Mouse (Mus musculus) cerebellum, postnatal 14 days (tissue): ENCODE measurements around the gene Ift27.

Experiments used
- DNase-seq, 2 experiments: peaks; one replicate each; pipeline ENCODE4 v3.0.0; 2021; ENCODE audit warnings: mixed read lengths in 2 of 2

Gene Ift27

DNA sequence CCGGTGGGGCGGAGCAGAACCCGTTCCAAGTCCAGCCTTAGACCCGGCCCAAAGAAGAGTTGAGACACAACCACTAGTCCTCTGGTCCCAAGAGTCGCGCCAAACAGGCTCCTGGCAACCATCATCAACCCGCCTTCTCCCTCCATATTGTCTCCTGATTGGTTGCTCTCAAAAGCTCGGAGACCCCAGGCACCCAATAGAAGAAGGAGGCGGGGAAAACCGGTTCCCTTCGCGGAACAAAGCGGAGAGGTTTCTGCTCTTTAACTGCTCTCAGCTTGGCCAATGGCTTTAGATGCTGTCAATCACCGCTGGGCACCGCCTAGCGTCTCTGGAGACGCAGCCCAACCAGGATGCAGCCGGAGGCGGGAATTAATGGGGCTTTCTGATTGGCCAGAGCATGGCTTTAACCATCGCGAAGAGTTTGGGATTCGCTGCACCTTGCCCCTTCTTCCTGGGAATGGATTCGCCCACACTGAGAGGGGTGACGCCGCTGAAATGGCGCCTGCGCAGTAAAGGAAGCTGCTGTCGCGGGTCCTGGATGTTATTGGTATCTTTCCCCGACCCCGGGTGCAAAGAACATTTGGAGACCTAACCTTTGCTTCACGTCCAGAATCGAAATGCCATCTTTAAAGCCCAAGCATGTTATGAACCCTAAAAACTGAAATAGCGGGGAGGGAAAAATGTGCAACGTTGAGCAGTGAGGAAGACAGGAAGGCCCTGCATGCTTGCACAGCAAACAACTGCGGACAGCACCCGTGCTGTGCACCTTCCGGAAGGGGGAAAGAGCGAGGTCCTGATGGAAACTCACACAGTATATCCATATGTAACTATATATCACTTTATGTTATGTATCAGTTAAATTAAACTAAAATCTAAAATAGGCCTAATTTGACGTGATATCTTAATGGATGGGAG is at the start of gene Ift27:
Gene Ift27 (minus strand): TSS at position 136 of the 915 bp plus-strand sequence.
- DNase-seq, result peak; percentile 95 to 98

DNA sequence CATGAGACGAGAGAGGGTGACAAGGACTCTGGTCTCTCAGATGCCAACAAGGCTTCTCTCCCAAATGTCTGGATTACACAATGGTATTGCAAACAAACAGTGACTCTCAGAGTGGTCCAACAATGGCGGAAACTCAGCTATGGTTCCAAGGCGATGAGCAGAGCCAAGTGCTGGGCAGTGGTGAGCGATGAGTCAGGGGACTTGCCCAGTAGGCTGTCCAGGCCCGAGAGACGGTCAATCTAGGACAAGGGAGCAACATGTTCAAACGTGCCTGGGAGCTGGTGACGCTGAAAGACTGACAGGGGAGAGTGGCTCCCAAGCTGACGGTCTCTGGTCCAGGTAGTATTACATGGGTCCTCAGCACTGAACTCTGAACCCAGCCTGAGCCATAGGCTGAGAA is 41.4 kb upstream of the Ift27 start:
- no peak for DNase-seq

GRCm38 (mm10) chr15:78211367-78211766 is 37.5 kb upstream of the Ift27 start:
- DNase-seq, result no peak

- DNase-seq, result no peak
Measured at GRCm38 (mm10) chr15:78210203-78210602, 36.3 kb upstream of the Ift27 start.

DNA sequence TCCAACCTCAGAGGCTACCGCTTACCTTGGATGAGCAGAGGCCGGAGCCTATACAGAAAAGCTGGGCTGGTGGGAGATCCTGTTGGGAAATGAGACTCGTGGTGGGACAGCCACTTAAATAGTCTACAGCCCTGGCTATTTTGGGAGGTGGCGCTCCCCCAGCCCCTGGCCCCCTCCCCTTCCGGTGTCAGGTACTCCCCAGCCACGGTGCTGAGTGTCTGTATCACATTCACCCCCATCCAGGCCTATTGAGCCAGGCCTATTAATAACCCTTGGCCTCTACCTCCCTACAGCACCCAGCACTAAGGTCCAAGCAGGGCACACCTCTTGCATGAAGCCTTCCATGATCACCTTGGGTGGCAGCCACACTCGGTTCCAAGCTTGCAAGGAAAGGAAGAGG is 32.4 kb upstream of the Ift27 start, which contains the start of gene Pvalb:
Gene Pvalb (minus strand): TSS at position 89 of the 400 bp plus-strand sequence.
- DNase-seq, result no peak

GRCm38 (mm10) chr15:78205192-78205591 is 31.3 kb upstream of the Ift27 start:
- peak; percentile 55 to 66 for DNase-seq

DNA sequence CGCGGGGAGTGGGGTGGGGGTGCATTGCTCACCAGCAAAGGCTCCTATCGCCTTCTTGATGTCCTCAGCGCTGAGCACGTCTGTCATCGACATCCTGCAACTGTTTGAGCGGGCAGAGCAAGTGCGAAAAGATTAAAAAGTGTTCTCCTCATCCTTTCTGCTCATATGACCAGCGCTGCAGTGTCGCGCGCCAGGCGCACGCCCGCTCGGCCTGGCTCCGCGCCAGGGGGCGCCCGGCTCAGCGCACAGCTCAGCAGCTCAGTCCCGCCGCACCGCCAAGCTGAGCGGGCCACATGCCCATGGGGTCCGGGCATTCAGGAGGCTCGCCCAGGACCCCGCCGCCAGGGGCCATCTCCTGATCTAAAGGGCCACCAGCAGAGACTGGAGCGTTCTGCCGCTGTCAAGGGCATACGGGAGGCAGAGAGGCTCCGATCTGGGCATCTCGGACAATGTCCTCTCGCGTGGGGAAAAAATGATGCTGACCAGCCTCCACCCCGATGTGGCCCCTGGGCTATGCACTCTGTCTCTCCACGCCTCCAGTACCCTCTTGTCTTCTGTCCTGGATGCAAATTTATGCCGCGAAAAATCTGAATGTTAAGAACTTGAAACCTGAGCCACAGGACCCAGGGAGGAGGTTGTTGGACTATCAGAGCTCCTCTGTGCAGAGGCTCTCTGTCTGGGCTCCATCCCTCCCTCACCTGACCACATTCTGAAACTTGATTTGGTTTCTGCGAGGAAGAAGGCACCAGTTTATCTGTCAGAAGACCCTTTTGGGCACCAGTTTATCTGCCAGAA is 30.3 kb upstream of the Ift27 start:
- peak; percentile 78 to 83 for DNase-seq

DNA sequence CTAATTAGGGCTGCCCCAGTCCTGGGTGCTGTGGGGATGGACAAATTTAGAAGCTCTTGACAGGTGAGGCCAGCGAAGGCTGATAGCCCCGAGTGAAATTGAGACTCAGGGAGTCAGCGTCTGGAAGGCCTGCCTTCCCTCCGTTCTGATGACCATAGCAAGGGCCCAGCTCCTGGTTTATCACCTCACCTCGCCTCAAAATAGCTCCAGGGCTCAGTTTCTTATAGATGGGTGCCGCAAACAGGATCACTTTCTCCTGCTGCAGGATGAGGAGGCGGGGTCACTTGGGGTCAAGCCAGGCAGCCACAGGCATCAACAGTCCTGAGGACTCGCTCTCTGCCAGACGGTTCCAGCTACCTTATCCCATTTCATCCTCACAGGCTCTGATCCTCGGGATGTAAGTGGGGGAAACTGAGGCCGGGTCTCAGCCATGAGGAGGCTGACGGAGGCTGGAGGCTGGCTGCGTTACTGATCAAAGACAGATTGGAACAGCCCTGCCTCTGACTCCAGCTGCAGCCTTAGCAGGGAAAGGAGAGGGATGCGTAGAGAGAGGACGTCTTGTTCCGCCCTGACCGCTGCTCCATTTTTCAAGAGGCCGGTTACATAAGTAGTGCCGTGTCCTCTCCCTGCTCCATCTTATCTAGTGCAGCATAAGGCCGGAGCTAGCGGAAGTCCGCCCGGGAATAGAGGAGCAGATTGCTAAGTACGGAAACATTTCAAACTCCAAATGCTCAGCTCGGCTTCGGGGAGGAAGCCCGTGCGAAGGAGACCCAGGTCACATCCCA is 21.4 kb upstream of the Ift27 start:
- no peak for DNase-seq

GRCm38 (mm10) chr15:78194320-78194719 is 20.4 kb upstream of the Ift27 start:
- DNase-seq, result peak in 1 of 2 experiments; percentile 54

DNA sequence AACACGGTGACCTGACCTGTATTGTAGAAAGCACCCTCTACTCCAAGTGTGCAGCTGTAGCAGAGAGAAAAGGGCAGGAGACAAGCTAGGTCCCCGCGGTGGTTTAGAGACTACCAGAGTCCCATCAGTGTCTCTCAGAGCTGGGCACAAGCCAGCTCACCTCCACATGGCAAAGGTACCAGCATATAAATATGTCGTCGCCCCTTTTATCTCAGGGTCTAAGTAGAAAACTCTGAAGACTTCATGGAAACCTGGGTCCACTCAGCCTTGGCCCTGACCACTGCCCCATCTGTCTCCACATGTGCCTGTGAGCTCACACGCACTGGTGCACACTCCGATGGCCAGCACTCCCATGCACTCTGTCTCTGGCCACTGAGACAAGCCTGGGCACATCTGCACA is 15.7 kb upstream of the Ift27 start:
- DNase-seq, result no peak

DNA sequence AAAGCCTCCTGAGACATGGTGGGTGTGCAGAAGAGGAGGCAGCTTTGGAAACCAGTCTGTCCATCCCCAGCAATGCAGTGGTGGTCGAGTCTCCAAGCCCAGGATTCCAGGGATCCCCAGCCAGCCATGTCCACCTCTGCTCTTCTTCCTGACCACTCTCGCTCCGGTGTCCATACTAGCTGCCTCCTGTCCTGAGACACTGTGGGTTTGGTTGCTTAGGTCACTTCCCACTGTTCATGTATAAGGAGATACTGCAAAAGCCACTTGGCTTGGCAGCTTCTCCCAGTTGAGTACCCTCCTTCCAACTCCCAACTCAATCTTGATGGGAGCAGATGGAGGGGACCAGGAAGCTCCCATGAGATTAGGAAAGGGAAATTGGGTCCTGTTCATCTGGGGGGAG is 14.6 kb upstream of the Ift27 start:
- DNase-seq, result no peak

DNA sequence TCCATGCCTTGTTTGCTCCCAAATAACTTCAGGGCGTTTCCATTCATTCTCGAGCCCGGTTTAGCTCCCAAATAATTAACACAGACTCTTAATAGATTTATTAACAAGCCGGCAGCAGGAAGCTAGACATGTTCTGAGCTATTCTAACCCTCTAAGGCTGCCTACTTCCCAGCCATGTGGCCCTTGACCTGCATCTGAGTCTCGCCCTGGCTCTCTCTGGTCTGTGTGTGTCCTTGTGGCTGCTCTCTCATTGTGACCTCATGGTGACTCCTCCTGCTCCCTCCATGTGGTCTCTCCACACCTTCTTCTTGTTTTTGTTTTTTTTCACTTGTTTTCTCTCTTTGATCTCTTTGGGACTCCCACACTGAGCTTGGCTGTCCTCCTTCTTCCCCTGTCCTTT is 13.0 kb upstream of the Ift27 start:
- DNase-seq, result no peak

DNA sequence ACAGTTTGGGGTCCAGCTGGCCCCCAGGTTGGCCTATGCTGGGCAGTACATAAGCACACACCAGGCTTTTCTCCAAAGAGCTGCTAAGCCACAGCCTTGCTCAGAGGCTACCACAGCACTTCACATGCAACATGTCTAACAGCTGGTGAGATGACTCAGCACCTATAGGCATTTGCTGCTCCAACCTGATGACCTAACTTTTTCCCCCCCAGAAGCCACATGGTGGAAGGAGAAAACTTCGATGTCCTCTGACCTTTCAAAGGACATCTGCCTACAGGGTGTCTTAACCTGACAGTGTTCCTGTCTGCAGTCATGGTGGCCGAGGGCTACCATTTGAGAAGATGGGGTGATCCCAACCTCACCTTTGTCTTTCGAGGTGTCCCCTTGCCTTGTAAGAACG is 11.7 kb upstream of the Ift27 start:
- no peak for DNase-seq

GRCm38 (mm10) chr15:78184855-78185254 is 10.9 kb upstream of the Ift27 start:
- DNase-seq, result peak; percentile 46 to 65

DNA sequence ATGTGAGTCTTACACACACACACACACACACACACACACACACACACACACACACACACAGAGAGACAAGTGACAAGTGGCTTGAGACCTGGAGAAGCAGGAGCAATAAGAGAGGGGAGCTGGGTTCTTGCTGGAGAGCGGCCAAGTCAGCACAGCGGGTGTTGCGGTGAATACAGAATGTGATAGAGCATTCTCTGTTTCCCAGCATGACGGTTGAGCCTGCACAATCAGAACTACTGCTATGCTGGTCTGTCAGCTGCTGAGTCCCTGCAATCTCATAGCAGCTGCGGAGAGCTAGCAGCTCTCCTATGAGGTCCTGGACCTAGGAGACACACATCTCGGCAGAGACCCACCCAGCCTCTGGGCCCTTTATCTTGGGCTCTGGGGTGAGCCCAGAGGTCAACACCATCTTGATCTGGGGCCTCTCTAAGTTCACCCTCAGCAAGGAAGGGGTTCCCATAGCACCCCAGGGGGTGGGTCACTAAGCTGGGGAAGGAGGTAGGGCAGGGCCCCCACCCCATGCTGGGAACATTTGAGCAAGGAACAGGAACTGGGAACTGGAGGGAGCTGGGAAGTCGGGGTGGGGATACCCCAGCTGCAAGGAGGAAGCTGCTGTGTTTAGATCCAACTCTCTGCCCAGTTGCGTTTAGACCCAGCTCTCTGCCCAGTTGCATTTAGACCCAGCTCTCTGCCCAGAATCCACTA is 7.9 kb upstream of the Ift27 start:
- peak; percentile 73 to 87 for DNase-seq

DNA sequence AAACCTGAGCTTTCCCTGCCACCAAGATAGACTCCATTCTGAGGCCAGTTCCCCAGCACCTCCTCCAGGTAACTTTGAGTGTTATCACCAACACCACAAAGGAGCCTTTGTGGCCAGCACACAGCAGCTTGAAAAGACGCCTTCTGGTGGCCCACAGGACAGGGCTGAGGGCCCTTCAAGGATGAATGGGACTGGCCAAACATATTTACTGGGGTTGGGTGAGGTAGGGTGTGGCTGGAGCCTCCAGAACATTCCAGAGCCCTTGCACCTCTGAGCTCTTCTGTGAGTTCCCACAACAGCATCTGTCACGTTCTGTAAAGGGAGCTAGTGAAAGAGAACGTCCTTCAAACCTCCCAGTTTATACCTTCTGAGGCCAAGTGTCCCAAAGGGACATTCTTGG is 5.9 kb upstream of the Ift27 start:
- DNase-seq, result no peak

DNA sequence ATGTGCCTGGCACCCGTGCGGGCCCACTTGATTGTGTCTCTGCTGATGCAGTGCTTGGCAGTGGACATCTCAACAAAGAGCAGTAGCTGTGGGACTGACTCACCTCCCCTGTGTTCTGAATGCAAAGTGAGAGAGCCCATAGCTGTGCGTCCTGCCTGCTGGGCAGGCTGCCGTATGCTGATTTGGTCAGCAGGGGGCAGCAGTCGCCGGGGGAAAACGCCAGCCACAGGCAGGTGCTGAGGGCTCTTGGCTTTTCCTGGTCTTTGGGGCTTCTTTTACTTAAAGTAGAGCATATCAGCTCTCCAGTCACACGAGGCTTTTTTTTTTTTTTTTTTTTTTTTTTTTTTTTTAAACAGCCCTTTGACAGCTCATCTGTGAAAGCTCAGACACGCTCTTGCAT is 4.5 kb upstream of the Ift27 start:
- peak; percentile 94 to 95 for DNase-seq

- no peak for DNase-seq
Measured at GRCm38 (mm10) chr15:78177257-78177656, 3.4 kb upstream of the Ift27 start.

GRCm38 (mm10) chr15:78174887-78175245 is 959 bp upstream of the Ift27 start:
- no peak for DNase-seq

GRCm38 (mm10) chr15:78172899-78173817 is 749 bp downstream of the Ift27 start:
- no peak for DNase-seq

DNA sequence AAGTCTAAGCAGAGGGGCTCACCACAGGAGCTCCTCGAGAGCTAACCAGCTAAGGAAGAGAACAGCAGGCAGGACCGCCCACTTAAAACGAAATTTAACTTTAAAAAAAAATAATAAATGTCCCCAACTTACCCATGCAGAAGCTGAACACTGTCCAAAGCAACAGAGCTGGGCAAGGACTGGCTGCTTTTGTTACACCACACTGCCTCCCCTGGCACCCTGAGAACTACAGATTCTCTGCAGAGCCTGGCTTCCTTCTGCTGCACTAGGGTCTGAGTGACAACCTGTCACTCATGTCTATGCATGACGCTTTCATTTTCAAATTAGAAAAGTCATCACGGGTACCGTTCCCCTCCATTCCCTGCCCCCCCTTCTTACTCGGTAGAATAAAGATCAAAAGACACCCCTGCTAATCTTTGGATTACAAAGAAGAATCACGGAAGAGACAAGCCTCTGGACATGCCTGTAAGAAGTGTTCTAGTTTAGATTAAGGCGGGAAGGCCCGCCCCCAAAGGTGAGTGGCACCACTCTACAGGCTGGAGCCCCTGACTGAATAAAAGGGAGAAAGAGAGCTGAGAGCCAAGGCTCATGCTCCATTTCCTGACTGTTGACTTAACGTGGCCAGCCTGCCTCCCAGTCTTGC is 1.5 kb downstream of the Ift27 start:
- peak; percentile 71 to 72 for DNase-seq
